Mouse (Mus musculus): Measurements from ENCODE around the gene Ctnnal1.

DNA sequence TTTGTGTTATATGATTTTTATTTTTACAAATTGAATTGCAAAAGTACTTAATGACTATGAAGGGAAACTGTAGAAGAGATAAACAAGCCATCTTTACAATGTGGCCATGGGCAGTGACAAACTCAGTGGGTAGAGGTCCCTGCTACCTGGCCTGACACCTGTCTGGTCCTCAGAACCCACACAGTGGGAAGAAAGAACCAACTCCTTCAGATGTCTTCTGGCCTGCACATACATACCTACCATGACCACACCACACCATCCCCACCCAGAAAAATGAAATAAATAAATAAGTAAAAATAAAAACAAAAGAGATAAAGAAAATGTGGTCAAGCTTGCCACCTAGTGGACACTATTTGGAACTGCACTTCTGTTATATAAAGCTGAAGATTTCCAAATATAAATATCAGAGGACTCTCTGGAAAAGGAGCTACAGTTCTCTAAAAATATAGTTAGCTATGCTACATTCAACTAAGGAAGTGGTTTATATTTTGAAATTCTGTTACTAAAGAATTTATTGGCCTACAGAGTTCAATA lies 44.9 kb downstream of the Ctnnal1 start:
- TF ChIP-seq CTCF (IDR thresholded peaks at IDR 0.05; ENCODE audit: control insufficient read depth, insufficient read depth, insufficient read length) (no peak), CEBPB (IDR thresholded peaks at IDR 0.05; ENCODE audit: low read depth) (no peak), MYOG (IDR thresholded peaks at IDR 0.05; ENCODE audit: control insufficient read depth, extremely low read depth, insufficient read length) (no peak), MAX (IDR thresholded peaks at IDR 0.05) (no peak), USF1 (IDR thresholded peaks at IDR 0.05; ENCODE audit: low read depth) (no peak), MYOD1 (IDR thresholded peaks at IDR 0.05; ENCODE audit: control insufficient read depth, insufficient read length, low read depth) (no peak), FOSL1 (IDR thresholded peaks at IDR 0.05; ENCODE audit: insufficient read depth, low read length, poor library complexity, severe bottlenecking) (no peak)
